Mouse (Mus musculus) right cerebral cortex, adult 18-20 months (tissue): ENCODE measurements around the gene Pemt.

Experiments
- DNase-seq: peaks from one replicate; pipeline ENCODE4 v3.0.0; 2022; ENCODE audit warnings: mixed read lengths

The Pemt gene

DNA sequence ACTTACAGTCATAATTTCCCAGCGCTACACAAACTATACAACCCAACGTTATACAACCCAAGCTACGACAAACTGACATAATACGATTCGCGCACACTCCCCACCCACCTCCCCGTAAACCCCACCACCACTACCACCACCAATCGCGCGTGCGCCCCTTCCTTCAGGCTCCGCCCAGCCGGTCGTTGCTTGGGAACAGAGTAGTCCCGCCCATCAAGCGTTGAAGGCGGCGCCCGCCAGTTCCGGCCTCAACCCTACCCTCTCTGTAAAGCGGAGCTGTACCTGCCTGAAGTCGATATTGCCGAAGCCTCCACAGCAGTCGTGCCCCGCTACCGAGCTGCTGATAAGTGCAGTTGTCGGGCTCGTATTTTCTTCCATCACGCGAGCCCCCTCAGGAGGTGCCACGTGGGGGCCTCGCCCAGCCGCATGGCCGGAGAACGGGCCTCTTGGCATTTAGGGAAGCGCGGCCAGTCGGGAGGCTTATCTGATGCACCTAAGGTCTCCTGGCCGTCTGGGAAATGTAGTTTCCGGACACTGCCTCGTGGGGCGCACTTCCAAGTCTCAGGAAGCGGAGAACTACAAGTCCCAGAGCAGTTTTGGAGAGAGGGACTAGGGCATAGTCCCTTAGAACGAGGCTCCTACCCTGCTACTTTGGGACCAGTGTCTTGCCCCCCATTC lies at the start of gene Pemt:
TSS of gene Pemt (minus strand) at position 432 of the 678 bp plus-strand sequence.
- DNase-seq = peak; percentile 97

GRCm38 (mm10) chr11:60094909-60095810 lies 48.9 kb upstream of the Pemt start:
- no peak for DNase-seq

DNA sequence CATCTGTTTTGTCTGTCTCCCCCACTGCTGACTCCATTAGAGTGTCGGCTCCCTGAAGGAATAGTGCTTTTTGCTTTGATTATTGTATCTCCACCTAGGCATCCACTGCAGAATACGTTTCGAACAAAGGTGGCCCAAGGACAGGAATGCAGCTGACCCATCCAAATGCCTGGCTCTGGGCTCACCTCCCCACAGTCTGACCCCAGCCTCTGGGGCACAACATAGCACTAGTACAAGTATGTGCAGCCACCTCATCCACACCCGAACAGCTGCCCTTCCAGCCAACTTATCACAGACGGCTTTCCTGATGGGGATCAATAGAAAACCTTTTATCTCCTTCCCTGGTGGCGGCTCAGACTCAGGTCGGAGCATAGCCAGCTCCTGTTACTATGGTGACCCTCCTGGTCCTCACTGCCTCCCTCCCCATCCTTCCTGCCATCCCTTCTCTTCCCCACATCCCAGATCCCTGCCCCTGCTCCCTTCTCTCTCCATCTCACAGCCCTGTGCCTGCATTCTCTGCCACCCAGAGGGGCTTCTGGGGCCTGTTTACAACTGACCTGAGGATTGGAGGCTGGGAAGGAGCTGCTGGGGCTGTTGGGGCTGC lies 47.8 kb upstream of the Pemt start:
- no peak for DNase-seq

DNA sequence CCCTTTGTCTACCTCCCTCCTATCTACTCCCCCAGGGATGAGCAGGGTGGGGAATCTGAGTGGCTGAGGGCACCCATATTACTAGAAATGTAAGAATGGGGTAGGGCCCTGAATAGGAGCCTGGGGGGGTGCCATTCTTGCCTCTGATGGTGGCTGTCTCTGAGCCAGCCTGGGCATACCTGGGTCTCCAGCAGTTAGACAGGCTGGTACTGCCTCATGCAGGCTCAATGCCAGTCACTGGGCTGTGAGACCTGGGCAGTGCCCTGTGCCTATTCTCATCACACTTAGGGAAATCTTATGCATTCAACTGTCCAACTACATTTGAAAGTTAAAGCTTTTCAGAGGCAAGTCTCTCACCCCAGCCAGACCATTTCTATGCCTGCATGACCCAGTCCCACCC lies 46.9 kb upstream of the Pemt start:
- DNase-seq = no peak

- no peak for DNase-seq
Observed at GRCm38 (mm10) chr11:60091422-60091761, 45.1 kb upstream of the Pemt start.

- DNase-seq = peak; percentile 31
Observed at GRCm38 (mm10) chr11:60090696-60091421, 44.6 kb upstream of the Pemt start.

DNA sequence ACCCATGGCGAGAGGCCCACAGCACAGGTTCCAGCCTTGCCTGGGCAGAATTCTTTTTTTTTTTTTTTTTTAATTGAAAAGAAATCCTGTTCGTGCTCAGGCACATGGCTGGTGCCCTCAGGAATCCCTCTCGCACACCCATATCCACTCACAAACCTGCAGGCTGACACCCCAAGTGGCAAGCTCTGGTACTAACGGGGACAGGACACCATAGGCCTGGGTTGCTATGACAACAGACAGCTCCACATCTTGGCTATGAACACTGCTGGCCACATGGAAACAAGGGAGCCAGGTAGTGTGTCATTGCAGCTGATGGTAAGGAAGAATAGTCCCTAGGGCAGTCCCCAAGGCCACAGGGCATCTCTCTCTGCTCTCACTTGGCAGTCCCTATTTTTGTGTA lies 42.7 kb upstream of the Pemt start:
- DNase-seq = peak; percentile 57

- DNase-seq = no peak
Observed at GRCm38 (mm10) chr11:60086676-60087075, 40.4 kb upstream of the Pemt start.

GRCm38 (mm10) chr11:60084589-60084988 lies 38.3 kb upstream of the Pemt start:
- DNase-seq = no peak

DNA sequence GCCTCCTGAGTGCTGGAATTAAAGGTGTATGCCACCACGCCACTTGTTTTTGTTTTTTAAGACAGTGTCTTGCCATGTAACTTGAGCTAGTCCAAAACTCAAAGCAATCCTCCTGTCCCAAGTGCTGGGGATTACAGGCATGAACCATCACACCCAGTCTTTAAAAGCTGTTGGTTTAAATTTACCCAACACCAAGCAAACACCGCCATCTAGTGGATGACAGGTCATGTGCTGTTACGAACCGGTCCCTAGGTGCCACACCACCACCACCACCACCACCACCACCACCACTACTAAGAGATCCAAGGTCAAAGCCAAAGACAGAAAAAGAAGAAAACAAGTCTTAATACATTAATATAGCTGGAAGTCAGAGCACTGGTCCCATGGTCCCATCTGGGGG lies 30.5 kb upstream of the Pemt start:
- peak; percentile 74 for DNase-seq

DNA sequence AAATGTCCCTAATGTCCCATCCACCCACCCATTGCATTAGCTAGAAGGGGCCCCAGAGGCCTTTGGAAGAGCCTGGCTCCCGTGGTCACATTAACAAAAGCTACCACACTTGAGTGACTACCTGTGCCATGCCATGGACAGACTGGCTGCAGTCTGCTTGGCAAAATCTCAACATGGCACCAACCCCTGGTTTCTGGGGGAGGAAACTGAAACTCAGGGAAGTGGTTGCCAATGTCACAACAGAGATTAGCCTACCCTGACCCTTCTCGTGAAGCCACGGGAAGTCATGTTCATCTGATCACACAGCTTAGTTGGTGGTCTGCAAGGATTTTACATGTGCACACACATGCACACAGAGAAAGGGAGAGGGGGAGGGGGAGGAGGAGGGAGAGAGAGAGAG lies 29.9 kb upstream of the Pemt start:
- no peak for DNase-seq

GRCm38 (mm10) chr11:60073936-60074502 lies 27.7 kb upstream of the Pemt start:
- DNase-seq = no peak

DNA sequence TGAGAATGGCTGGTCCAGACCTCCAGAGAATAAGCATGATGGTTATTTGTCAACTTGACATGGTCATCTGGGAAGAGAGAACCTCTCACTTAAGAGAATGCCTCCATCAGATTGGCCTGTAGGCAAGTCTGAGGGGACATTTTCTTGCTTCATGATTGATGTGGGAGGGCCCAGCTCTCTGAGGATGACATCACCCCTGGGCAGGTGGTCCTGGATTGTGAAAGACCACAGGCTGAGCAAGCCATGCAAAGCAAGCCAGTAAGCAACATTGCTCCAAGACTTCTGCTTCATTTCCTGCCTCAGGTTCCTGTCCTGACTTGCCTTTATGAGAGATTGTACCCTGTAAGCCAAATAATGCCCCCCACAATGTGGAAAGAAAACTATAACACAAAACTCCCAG lies 26.8 kb upstream of the Pemt start:
- DNase-seq = no peak

DNA sequence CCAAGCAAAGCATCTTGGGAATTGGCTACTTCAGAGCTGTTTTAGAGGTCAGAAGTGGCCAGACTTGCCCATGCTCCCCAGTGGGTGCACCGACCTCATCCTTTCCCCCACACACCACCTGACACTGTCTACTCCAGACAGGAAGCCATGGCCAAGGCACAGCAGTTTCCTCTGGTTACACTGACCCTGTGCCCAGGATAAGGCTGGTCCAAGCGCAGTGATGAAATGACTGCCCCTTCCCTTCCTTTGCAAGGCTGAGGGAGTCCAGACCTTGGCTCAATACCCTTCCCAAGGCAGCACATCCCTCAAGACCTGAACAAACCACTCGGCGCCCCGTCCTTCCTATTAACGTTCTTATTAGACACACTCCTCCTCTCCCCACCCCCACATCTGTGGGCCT lies 24.9 kb upstream of the Pemt start:
- DNase-seq = no peak

DNA sequence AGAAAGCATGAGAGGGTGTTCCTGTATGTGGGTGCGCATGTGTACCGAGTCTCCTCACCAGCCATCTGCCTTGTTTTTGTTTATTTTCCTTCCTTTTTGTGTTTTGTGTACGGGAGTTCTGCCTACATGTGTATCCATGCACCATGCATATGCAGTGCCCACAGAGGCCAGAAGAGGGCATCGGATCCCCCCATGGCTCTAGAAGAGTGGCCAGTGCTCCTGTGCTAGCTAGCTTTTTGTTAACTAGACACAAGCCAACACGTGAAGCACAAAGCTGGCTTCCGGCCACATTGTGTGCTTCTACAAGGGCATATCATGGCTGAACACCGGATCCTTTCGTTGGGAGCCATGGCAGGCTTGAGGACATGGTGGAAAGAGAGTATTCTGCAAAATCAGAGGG lies 24.3 kb upstream of the Pemt start:
- DNase-seq = no peak

- DNase-seq = no peak
Observed at GRCm38 (mm10) chr11:60068631-60069030, 22.3 kb upstream of the Pemt start.

GRCm38 (mm10) chr11:60067646-60068045 lies 21.4 kb upstream of the Pemt start:
- no peak for DNase-seq

DNA sequence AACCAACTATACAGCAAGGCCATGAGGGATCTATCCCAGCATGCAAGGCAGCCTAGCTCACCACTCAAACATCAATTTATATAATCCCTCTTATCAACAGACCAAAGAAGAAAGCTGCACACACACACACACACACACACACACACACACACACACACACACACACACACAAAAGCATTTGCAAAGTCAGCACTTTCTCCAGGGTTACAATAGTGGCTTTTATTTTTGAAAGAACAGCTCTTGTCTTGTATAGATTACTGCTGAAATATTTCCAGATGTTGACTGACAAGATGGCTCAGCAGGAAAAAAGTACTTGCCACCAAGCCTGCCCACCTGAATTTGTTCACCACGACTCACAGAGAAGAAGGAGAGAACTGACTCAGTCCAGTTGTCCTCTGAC lies 19.0 kb upstream of the Pemt start:
- no peak for DNase-seq

DNA sequence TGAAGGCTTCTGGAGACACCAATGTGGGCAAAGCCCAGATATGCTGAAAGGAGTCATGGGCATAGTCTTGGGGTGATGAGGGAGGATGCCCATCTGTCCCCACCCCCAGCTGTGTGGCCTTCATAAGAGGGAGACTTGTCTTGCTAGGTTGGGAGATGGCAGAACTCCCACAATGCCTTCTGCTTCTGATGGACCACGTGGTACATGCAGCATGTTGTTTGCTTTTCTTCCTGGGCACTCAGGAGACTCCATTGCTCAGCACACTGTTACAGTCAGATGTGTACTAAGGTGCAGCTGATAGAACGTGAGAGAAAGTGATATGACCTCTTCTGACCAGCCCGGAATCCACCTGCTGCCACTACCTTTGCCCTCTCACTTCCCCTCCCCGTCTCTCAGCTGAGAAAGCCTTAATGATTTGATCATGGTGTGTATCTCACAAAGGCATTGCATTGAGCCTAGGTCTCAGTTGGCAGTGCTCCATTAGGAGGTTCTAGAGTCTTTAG lies 15.3 kb upstream of the Pemt start:
- no peak for DNase-seq

DNA sequence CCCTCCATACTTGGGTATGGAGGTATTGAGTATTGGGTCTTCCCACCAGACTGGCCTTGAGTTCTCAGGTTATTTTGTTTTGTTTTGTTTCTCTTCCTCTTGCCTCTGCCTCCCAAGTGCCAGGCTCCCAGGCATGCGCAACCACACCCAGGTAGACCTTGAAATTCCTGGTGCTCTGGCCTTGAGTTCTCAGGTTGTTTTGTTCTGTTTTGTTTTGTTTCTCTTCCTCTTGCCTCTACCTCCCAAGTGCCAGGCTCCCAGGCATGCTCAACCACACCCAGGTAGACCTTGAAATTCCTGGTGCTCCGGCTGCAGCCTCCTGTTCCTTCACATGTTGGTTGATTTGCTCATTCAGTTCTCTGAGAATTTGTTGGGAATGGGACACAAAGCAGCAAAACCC lies 13.7 kb upstream of the Pemt start:
- no peak for DNase-seq

DNA sequence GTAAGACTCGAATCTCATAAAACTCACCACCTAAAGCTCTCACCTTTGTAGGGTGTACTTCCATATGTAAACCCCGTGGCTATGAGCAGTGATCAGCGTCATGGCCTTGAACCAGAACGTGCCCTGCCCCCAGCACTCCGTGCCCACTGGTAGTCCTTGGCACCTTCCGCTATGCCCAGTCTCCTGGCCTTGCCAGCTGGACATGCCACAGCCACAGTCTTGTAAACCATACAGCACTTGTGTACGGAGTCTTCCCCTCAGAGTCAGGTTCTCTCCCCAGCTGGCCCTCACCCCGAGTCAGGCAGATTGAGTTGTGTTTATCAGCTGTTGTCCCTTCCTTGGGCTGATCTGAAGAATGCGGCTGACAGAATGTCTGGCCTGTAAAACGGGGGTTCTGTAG lies 12.2 kb upstream of the Pemt start:
- DNase-seq = no peak

DNA sequence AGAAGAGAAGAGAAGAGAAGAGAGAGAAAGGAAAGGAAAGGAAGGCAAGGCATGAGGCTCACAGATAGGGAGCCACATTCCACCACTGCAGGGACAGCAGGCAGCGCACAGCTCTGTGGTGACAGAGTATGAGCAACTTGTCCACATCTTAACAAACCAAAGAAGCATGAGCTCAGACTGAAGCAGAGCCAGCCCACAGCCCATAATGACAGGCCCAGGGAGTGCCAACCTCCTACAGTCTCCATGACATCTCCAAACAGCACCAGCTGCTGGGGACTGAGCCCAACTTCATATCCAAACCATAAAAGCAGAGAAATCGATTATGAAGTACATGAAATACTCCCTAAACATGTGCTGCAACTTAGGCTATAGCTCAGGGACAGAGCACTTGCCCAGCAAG lies 11.7 kb upstream of the Pemt start:
- peak; percentile 39 for DNase-seq

DNA sequence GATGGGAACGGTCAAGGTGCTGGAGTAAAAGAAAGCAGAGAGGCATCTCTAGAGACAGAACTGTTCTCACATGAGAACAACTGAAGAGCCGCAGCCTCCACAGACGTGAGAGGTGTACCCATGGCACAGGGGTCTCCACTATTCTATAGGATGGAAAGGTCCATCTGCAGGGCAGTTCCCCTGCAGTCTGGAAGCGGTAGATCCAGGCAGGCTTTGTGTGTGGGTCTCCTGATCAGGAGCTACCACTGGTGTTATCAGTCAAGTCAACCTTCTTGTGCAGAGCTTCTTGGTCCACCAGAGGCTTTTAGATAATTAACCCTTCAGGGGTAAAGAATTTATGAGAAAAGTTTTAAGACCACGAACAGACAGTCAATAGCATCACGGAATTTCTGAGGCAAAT lies 10.2 kb upstream of the Pemt start:
- no peak for DNase-seq
